Mouse (Mus musculus): ENCODE results near the gene Tfip11.
A peak's percentile ranks its signal among the peaks of the same experiment; 100 is the strongest.

Gene Tfip11

DNA sequence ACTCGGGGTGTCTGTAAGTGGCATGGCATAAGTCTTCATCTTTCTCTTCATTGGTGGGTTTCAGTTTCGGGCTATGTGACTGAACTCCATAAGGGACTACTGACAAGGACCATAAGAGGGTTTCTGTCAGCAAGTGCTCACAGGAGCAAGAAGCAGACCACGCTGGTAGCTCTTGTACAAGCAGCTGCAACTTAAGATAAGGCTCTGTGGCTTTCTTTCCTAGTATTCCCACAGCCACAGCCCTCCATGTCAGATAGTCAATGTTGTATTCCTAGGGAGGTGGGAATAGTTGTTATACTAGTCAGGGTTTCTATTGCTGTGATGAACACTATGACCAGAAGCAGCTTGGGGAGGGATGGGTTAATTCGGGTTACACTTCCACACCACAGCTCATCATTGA lies 33.4 kb downstream of the Tfip11 start:
- peak; percentile 96 for DNase-seq (ENCODE audit: extremely low read depth, low read depth)

DNA sequence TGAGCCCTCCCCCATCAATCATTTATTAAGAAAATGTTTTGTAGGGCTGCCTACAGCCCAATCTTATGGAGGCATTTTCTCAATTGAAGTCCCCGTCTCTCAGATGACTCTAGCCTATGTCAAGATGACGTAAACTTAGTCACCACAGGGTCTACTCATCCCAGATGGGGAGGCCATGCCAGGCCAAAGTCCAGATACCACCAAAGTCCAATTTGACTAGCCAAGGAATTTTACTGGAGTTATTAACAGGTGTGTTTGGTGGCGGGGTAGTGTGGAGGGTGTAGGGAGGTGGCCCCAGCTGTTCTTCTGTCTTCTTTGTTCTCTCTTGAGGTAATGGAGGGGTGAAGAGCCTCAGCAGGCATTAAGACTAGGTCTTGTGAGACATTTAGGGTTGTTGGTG lies 33.9 kb downstream of the Tfip11 start:
- DNase-seq (ENCODE audit: extremely low read depth, low read depth), result no peak

GRCm38 (mm10) chr5:112364184-112364797 lies 38.1 kb downstream of the Tfip11 start:
- no peak for DNase-seq (ENCODE audit: extremely low read depth, low read depth)

- DNase-seq (ENCODE audit: extremely low read depth, low read depth), result no peak
Measured at GRCm38 (mm10) chr5:112366879-112367278, 40.7 kb downstream of the Tfip11 start.

DNA sequence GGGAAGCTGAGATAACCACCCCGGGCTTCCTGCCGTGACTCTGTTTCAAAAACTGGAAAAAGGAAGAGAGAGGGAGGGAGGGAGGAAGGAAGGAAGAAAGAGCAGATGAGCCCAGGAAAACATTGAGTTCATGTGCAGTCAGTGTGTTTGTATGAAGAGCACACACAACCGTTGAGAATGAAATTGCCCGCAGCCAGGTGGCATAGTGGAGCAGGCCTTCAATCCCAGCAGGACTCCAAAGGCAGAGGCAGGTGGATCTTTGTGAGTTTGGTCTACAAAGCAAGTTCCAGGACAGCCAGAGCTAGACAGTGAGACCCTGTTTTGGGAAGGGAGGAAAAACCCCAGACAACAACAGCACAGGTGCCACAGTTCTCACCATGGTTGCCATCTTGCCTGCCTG lies 41.2 kb downstream of the Tfip11 start:
- DNase-seq (ENCODE audit: extremely low read depth, low read depth), result no peak

- DNase-seq (ENCODE audit: extremely low read depth, low read depth), result no peak
Measured at GRCm38 (mm10) chr5:112367929-112368328, 41.8 kb downstream of the Tfip11 start.

- no peak for DNase-seq (ENCODE audit: extremely low read depth, low read depth)
Measured at GRCm38 (mm10) chr5:112368666-112369065, 42.5 kb downstream of the Tfip11 start.

DNA sequence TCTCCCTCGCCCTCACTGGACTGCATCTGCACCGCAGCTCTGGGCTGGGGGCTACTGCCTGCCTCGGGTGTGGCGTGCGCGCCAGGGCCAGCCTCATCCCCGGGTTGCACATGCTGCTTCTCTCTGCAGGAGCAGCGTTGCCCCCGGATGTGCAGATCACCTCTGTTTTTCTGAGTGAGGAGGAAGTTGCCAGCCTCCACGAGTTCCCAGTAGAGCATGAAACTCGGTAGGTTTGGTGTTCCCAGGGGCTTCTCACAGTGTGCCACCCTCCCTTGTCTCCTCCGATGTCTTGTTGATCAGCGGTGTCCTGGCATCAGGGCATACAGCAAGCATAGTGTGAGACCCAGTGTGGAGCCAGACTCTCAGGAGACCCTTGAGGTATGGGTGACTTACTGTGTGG lies 43.2 kb downstream of the Tfip11 start:
- DNase-seq (ENCODE audit: extremely low read depth, low read depth), result no peak

GRCm38 (mm10) chr5:112370236-112370813 lies 44.2 kb downstream of the Tfip11 start:
- no peak for DNase-seq (ENCODE audit: extremely low read depth, low read depth)

GRCm38 (mm10) chr5:112371933-112372332 lies 45.8 kb downstream of the Tfip11 start:
- no peak for DNase-seq (ENCODE audit: extremely low read depth, low read depth)

DNA sequence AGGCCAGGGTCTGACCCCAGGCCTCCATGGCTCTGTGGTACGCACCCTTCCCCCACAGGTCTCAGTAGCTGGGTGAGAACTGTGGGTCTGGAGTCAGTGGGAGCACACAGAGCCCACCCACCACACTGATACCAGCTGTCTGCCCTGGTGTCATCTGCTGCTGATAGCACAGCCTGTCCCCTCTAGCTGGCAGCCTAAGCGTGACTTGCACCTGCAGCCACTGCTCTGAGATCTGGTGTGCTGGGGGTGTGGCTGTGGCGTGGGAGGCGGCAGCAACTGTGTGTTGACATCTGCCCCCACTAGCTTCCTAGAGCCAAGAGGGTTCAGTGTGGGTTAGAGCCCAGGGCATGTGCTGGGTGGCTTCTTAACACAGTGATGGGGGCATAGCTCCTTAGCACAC lies 50.0 kb downstream of the Tfip11 start:
- no peak for DNase-seq (ENCODE audit: extremely low read depth, low read depth)

GRCm38 (mm10) chr5:112377380-112377779 lies 51.2 kb downstream of the Tfip11 start:
- DNase-seq (ENCODE audit: extremely low read depth, low read depth), result no peak

DNA sequence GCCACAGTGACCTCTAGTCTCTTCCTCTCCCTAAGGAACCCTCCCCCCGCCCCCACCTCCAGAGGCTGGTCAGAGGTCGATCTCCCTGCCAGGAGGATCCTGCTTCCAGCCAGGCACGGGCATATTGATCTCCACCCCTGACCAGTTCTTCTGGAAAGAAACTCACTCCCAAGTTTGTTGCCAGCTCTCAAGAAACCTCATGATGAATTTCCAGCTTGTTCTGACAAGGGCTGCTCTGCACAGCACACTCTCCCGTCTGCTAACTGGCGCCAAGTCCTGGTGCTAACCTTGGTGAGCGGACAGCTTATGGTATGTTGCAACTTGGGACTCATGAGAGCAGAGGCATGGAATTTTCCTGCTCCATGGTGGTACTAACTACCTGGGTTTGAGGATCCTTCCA lies 52.6 kb downstream of the Tfip11 start:
- no peak for DNase-seq (ENCODE audit: extremely low read depth, low read depth)

GRCm38 (mm10) chr5:112381154-112381553 lies 55.0 kb downstream of the Tfip11 start:
- DNase-seq (ENCODE audit: extremely low read depth, low read depth), result no peak

GRCm38 (mm10) chr5:112382042-112382441 lies 55.9 kb downstream of the Tfip11 start:
- no peak for DNase-seq (ENCODE audit: extremely low read depth, low read depth)

DNA sequence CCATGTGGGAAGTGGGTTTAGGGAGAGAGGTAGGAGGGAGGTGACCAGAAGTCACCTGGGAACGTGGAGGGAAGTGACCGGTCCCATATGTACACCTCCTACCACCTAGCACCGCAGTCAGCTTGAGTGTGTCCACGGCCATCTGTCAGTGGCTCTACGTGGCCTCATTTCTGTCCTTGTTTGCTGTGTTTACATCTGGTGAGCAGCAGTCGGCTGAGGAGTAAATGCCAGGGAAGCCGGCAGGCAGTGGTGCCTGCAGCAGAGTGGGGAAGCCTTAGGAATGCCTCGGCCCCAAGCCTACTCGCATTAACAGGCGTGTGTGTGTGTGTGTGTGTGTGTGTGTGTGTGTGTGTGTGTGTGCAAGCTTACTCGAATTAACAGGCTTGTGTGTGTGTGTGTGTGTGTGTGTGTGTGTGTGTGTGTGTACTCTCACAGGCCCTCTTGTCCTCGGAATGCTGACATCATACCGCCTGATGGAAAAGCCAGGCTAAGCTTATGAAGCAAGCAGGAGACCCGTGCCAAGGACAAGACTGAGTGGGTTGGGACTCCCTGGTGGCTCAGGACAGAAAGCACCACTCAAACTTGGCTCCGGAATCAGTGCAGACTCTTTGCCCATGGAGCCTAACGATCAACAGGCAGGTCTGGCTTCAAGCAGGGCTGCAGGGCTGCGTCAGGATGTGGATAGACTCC lies 56.6 kb downstream of the Tfip11 start:
- DNase-seq (ENCODE audit: extremely low read depth, low read depth), result no peak

DNA sequence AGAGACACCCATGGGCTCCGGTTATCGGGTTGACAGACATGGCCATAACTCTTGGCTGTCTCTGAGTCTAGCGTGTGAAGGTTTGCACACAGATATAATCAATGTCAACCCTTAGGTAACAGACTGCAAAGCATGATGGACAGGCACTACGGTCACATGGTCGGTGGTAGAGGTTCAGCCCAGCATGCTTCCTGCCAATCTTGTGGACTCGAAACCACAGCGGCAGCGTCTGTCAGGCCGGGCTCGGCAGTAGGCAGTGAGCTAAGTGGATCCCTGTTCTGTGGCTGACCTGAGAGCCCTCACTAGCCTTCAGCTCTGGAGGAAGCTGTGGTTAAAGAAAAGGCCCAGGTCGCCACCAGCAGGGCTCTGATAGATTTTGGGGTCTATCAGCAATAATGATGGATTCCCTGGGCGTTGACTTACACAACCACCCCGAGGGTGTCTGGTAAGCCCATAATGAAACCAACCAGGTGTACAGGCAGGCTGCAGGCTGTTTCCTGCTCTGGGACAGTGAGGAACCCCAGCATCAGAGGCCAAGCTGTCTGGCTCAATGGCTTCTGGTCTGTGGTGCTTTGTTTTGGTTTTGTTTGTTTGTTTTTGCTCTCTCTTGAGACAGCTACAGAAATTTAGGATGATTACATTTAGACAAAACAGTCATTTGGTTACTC lies 58.8 kb downstream of the Tfip11 start:
- DNase-seq (ENCODE audit: extremely low read depth, low read depth), result no peak

DNA sequence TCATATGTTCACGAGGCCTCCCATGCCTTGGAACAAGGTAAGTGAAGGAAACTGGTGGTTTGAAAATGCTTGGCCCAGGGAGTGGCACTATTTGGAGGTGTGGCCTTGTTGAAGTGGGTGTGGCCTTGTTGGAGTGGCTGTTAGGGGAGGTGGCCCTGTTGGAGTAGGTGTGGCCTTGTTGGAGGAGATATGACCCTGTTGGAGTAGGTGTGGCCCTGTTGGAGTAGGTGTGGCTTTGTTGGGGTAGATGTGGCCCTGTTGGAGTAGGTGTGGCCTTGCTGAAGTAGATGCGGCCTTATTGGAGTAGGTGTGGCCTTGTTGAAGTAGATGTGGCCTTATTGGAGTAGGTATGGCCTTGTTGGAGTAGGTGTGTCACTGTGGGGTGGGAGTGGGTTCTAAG lies 59.8 kb downstream of the Tfip11 start:
- peak; percentile 18 for DNase-seq (ENCODE audit: extremely low read depth, low read depth)

All from MEL-GATA-1-ER (cell line).